Mouse (Mus musculus): ENCODE results near the gene Fgfr2.

DNA sequence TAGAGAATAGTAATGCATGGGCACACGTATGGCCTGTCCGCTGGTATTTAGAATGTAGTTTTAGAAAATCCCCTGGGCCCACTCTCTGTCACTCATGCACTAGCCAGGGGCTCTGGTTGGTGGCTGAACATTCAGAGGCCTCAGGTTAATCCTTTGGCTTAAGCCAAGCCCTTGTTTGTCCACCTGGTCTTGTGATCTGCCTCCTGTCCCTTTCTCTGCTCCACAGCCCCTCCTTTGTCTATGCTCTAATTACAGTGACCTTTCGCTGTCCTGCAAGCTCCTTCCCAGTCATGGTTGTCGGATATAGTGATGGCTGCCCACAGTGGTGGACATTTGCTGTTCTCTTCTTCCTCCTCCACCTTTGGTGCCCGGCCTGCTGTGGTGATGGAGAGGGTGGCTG lies 2460.9 kb downstream of the Fgfr2 start:
- TF ChIP-seq EP300 (IDR thresholded peaks at IDR 0.05; ENCODE audit: low read depth): no peak
- no peak for TF ChIP-seq CTCF (IDR thresholded peaks at IDR 0.05; ENCODE audit: low read depth)

Data from liver, postnatal 0 days (tissue).